Mouse (Mus musculus) kidney, adult 2 months (tissue): Measurements from ENCODE around the gene Per3. TPM values are rescaled to one million over a fixed set of nuclear protein-coding genes. Genes with fewer than 3 reads are reported as not detected.
A peak's percentile ranks its signal among the peaks of the same experiment; 100 is the strongest.

Experiments used
- DNase-seq: peaks from one replicate; pipeline ENCODE4 v3.0.0; 2021
- H3K27ac ChIP-seq: fragments of 200-500 bp; 2 replicates; pipeline ENCODE4 v1.5.1; 2012; ENCODE audit warnings: low read depth, low read length, control low read depth, inconsistent platforms; ENCODE audit not compliant: insufficient read depth
- H3K27me3 ChIP-seq: fragments of 200-500 bp; replicated peaks from 2 replicates; pipeline ENCODE4 v1.6.1; 2012; ENCODE audit warnings: mild to moderate bottlenecking, moderate library complexity, low read length, inconsistent platforms; ENCODE audit not compliant: control insufficient read depth, insufficient read depth
- H3K36me3 ChIP-seq: fragments of 200-500 bp; 2 replicates; pipeline ENCODE4 v1.6.1; 2012; ENCODE audit warnings: mild to moderate bottlenecking, moderate library complexity, low read length, inconsistent platforms; ENCODE audit not compliant: control insufficient read depth, insufficient read depth
- H3K4me1 ChIP-seq: fragments of 200-500 bp; 2 replicates; pipeline ENCODE4 v1.6.1; 2011; ENCODE audit warnings: low read length; ENCODE audit not compliant: control insufficient read depth, insufficient read depth
- H3K4me3 ChIP-seq: fragments of 200-500 bp; 2 replicates; pipeline ENCODE4 v1.5.1; 2011; ENCODE audit warnings: mild to moderate bottlenecking, low read depth, low read length, control low read depth; ENCODE audit not compliant: insufficient read depth
- CTCF ChIP-seq: fragments of 200-500 bp; conservative IDR thresholded peaks from 2 replicates; pipeline ENCODE4 v1.5.1; 2011; ENCODE audit warnings: low read depth, mild to moderate bottlenecking, control low read depth, low read length, moderate library complexity, mixed read lengths; ENCODE audit not compliant: insufficient read depth, insufficient read length
- POLR2A ChIP-seq: fragments of 200-500 bp; IDR thresholded peaks from one replicate; pipeline ENCODE4 v1.6.1; 2011; ENCODE audit warnings: low read depth, low read length, control low read depth
- WGBS: fragments of 180-500 bp; shearing (Covaris S2); methylation state at CpG from one replicate; pipeline ENCODE4 v1.1.7; 2018; 5-methylcytosine and 5-hydroxymethylcytosine counted together
- polyA plus RNA-seq: library from polyadenylated mRNA; depleted of rRNA; stranded (reverse); fragments of >200 nt; gene quantifications from 2 replicates; pipeline ENCODE4 v1.2.3, GENCODE M21; 2012

The Per3 gene
- polyA plus RNA-seq, 1 experiment = 13.1 TPM

GRCm38 (mm10) chr4:151051162-151051561, 6.7 kb upstream of the Per3 start:
- DNase-seq = no peak
- TF ChIP-seq CTCF = no peak
- TF ChIP-seq POLR2A = no peak
- H3K4me1 ChIP-seq = peaks cover 8% of the 10 kb centered on the region
- no peak overlapping the region for H3K27ac ChIP-seq
- WGBS = 34% methylated on average over 1 of the region's 1 CpGs
- peaks cover 4% of the 10 kb centered on the region for H3K36me3 ChIP-seq
- no peaks in the 10 kb centered on the region for H3K27me3 ChIP-seq
- H3K4me3 ChIP-seq = no peak overlapping the region

DNA sequence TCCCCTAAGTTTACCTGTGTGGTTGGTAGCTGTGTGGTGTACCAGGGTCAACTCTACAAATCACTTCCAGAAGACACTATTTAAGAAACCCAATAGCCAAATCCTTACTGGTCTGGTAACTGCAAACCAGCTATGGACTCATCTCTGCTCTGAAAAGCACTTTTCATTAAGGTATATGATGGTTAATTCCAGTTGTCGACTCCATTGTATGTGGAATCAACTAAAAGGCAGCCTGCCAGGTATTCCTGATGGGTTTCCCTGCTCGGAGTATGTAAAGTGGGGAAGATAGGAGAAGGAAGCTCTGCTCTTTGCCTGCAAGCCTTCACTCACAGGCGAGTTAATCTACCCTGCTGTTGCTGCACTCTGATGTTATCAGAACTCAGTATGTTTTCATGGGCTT, 2.1 kb upstream of the Per3 start:
- Histone ChIP-seq H3K4me3 (no peak overlapping the region), H3K27me3 (no peaks in the 10 kb centered on the region), H3K27ac (no peak overlapping the region), H3K4me1 (peaks cover 8% of the 10 kb centered on the region; the same call in 1 of the 2 replicates), H3K36me3 (no peaks in the 10 kb centered on the region; the same call in none of the 2 replicates)
- TF ChIP-seq CTCF (no peak), POLR2A (no peak)
- DNase-seq = no peak
- WGBS = 93% methylated on average over 3 of the region's 3 CpGs

GRCm38 (mm10) chr4:151044944-151045570, 592 bp upstream of the Per3 start:
- Histone ChIP-seq H3K4me1 (peaks cover 8% of the 10 kb centered on the region; the same call in 1 of the 2 replicates), H3K4me3 (peak overlapping the region; percentile 50), H3K27me3 (no peaks in the 10 kb centered on the region), H3K27ac (peak overlapping the region; percentile 81), H3K36me3 (peaks cover 2% of the 10 kb centered on the region)
- DNase-seq = no peak
- 2% methylated on average over 21 of the region's 21 CpGs for WGBS
- no peak for TF ChIP-seq CTCF
- no peak for TF ChIP-seq POLR2A

GRCm38 (mm10) chr4:151043281-151043680, 1.2 kb downstream of the Per3 start:
- 0 out of 2 replicates have a peak, but pooled peaks have one; percentile 6 for TF ChIP-seq CTCF
- no peak for TF ChIP-seq POLR2A
- WGBS = 22% methylated on average over 5 of the region's 5 CpGs
- 0 out of 2 replicates have a peak overlapping the region, but pooled peaks have one; percentile 99 for H3K27ac ChIP-seq
- peaks cover 8% of the 10 kb centered on the region; the same call in 1 of the 2 replicates for H3K4me1 ChIP-seq
- H3K4me3 ChIP-seq = peak overlapping the region; percentile 91
- peaks cover 5% of the 10 kb centered on the region; the same call in 1 of the 2 replicates for H3K36me3 ChIP-seq
- peak; percentile 43 for DNase-seq
- H3K27me3 ChIP-seq = no peaks in the 10 kb centered on the region

GRCm38 (mm10) chr4:151041506-151041905, 3.0 kb downstream of the Per3 start:
- Histone ChIP-seq H3K4me1 (peaks cover 8% of the 10 kb centered on the region; the same call in 1 of the 2 replicates), H3K36me3 (peaks cover 5% of the 10 kb centered on the region; the same call in 1 of the 2 replicates), H3K27me3 (no peaks in the 10 kb centered on the region), H3K4me3 (no peak overlapping the region), H3K27ac (no peak overlapping the region)
- TF ChIP-seq CTCF (no peak), POLR2A (no peak)
- DNase-seq = no peak
- WGBS = 90% methylated on average over 5 of the region's 5 CpGs

DNA sequence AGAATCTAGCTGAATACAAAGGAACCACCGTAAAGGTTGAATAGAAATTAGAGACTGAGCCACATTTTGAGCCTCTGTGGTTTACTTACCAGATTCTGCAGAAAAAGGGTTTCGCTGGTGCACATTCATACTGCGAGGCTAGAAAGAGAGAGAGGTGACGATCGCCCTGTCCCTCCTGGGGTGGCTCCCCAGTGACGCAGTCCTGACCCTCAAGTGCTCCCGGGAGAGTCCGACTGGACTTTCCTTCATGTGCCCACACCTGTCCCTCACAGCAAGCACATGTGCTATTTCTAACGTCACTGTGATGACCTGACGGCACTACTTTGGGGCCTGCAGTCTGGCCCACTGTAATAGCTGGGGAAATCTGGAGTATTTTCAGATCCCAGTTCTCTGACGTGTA, 6.7 kb downstream of the Per3 start:
- 95% methylated on average over 11 of the region's 11 CpGs for WGBS
- DNase-seq = no peak
- Histone ChIP-seq H3K36me3 (peaks cover 5% of the 10 kb centered on the region; the same call in 1 of the 2 replicates), H3K27me3 (no peaks in the 10 kb centered on the region), H3K27ac (no peak overlapping the region), H3K4me1 (no peaks in the 10 kb centered on the region), H3K4me3 (no peak overlapping the region)
- TF ChIP-seq POLR2A (no peak), CTCF (no peak)

- 95% methylated on average over 7 of the region's 7 CpGs for WGBS
- TF ChIP-seq CTCF (no peak), POLR2A (no peak)
- H3K27ac ChIP-seq = no peak overlapping the region
Measured at GRCm38 (mm10) chr4:151036521-151036920, 7.9 kb downstream of the Per3 start.

More at GRCm38 (mm10) chr4:151036521-151036920, 7.9 kb downstream of the Per3 start:
- DNase-seq = no peak
- no peaks in the 10 kb centered on the region for H3K4me1 ChIP-seq
- H3K27me3 ChIP-seq = no peaks in the 10 kb centered on the region
- no peak overlapping the region for H3K4me3 ChIP-seq
- H3K36me3 ChIP-seq = peaks cover 5% of the 10 kb centered on the region; the same call in 1 of the 2 replicates
